Mouse (Mus musculus) gastrocnemius, postnatal 10 days (tissue): ENCODE data around the gene Pde11a. TPM values are rescaled to one million over a fixed set of nuclear protein-coding genes. Genes with fewer than 3 reads are reported as not detected.

Source experiments
- DNase-seq: peaks from one replicate; pipeline ENCODE4 v3.0.0; 2021; ENCODE audit warnings: mixed read lengths
- total RNA-seq, 2 experiments: library from RNA; stranded (reverse); gene quantifications; 2 replicates each; pipeline ENCODE4 v1.2.3; 2021

The Pde11a gene
- total RNA-seq, 2 experiments from 2014 or later, result 0.18 to 0.19 TPM

DNA sequence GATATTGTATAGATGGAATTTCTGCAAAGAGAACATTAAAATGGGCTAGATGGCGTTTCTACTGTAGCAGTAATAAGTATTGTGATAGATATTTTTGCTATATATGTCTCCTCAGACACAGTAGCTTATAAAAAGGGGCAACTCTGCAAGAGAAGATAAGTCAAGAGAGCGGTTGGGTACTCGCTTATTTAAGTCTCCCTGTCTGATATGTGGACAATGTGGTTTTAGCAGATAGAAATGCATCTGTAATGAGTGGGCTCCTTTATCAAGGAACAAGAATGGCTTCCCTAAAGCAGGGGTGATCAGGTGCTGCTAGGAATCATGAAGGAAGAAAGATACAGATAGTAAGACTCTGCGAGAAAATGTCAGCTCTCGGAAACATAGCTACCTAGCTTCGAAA, 18.2 kb downstream of the Pde11a start:
- DNase-seq, result no peak

DNA sequence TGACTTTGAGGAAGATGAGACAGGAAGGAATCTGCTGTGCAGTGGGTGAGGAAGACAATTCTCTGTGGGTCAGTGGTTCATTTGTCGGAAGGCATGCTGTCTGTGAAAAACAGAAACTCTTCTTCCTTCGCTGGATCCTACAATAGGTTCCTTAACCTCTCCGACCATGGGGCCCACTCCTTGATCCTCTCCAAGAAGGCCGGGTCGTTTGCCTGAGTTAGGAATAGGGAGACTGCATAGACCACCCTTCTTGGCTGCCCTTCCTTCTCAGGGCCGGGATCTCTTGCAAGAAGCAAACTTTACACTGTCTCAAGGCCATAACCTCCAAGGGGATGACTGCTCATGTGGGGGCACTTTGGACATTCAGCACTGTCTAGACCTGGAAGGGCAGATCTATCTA, 19.3 kb downstream of the Pde11a start:
- no peak for DNase-seq

DNA sequence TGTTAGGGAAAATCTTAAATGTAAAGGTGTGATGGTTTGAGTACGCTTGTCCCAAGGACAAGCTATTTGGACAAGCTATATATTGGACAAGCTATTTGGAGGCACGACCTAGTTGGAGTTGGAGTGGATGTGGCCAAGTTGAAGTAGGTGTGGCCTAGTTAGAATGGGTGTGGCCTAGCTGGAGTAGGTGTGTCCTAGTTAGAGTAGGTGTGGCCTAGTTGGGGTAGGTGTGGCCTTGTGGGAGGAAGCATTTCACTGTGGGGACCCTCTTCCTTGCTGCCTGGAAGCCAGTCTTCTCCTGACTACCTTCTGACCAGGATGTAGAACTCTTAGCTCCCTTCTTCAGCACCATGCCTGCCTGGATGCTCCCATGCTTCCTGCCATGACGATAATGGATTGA, 50.9 kb downstream of the Pde11a start:
- DNase-seq, result no peak

- no peak for DNase-seq
Observed at GRCm38 (mm10) chr2:76286288-76286740, 52.3 kb downstream of the Pde11a start.

DNA sequence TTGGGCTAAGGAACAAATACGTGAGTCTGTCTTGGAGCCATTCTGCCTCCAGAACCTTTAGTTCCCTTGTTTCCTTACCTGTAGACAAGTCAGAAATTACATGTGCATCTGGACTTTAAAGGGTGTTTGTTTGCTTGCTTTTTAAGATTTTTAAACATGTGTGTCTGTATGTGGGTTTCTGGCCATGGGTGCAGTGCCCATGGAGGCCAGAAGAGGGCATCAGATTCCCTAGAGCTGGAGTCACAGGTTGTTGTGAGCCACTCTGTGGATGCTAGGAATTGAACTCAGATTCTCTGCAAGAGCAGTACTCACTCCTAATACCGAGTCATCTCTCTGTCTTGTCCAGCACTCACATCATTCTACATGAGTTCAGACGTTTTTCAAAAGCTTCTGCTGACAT, 53.4 kb downstream of the Pde11a start:
- no peak for DNase-seq

- DNase-seq, result peak; percentile 25
Observed at GRCm38 (mm10) chr2:76283378-76284132, 55.0 kb downstream of the Pde11a start.

DNA sequence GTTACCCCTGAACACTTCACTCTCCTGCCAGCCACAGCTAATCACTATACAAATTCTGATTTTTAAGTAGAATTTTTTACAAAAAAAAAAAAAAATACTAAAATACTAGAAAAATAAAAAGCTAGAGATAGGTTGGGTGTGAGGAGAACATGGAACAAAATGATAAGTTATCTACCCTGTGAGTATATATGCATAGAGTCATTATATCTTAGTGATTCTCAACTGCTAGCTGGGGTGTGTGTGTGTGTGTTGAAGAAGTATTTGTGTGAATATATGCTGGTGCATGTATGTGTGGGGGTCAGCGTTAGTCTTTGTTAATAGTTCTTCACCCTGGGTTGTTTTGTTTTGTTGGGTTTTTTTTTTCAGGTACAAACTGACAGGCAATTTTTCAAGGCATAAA, 69.1 kb downstream of the Pde11a start:
- DNase-seq, result no peak

GRCm38 (mm10) chr2:76267335-76267734, 71.2 kb downstream of the Pde11a start:
- no peak for DNase-seq

- DNase-seq, result no peak
Observed at GRCm38 (mm10) chr2:76266622-76267021, 72.0 kb downstream of the Pde11a start.

DNA sequence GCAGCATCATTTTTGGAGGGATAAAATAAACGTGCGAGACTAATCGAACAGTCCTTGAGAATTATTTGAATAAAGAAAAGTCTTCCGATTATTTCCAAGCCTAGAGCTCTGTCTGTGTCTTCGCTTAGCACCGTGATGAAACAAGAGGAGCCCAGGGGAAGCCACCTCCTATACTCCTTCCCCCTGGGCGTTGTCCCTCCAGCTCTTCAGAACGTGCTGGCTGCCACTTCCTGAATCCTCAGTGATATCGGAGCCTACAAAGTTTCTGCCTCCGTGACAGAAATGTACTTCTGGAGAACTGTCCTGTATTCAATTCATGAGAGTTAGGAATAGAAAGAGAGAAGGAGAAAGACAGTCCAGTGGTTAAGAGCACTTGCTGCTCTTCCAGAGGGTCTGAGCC, 74.3 kb downstream of the Pde11a start:
- no peak for DNase-seq

GRCm38 (mm10) chr2:76262661-76263060, 75.9 kb downstream of the Pde11a start:
- no peak for DNase-seq

GRCm38 (mm10) chr2:76254833-76255232, 83.7 kb downstream of the Pde11a start:
- peak; percentile 60 for DNase-seq

DNA sequence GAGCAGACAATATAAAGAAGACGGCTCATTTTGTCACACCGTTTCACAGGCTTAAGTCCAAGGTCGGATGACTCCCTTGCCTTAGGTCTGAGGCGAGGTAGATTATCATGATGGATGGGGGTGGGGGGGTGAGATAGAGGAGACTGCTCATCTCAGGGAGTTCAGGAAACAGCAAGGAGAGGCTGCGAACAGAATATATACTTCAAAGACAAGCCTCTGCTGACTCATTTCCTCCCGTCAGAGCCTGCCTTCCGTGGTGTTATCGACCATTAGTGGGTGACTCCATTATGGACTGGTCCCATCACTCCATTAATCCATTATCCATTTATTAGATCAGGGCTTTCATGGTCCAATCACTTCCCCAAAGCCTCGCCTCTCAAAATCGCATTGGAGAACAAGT, 87.2 kb downstream of the Pde11a start:
- no peak for DNase-seq

DNA sequence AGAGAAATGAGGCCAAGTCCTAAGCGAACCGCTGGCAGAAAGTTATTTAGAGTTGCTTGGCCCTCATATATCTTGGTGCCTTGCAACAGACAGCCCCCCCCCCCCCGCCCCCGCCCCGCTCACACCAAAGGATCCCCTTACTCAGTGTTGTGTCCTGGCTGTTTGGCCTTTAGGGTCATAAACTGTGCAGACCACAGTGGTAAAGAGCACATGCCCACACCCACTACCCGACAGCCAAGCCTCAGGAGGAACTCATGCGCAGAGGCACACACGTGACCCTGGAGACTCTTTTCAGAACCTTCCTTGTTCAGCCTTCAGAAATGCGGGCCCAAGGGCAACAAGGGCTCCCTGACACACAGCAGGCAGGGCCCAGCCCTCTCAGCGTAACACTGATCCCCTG, 90.3 kb downstream of the Pde11a start:
- no peak for DNase-seq

GRCm38 (mm10) chr2:76239175-76239574, 99.4 kb downstream of the Pde11a start:
- no peak for DNase-seq

GRCm38 (mm10) chr2:76238496-76238895, 100.1 kb downstream of the Pde11a start:
- no peak for DNase-seq

- no peak for DNase-seq
Observed at GRCm38 (mm10) chr2:76237638-76238420, 100.7 kb downstream of the Pde11a start.

GRCm38 (mm10) chr2:76220364-76221108, 118.0 kb downstream of the Pde11a start:
- no peak for DNase-seq

- DNase-seq, result no peak
Observed at GRCm38 (mm10) chr2:76219540-76219939, 119.0 kb downstream of the Pde11a start.

GRCm38 (mm10) chr2:76216146-76216545, 122.4 kb downstream of the Pde11a start:
- peak; percentile 43 for DNase-seq

- no peak for DNase-seq
Observed at GRCm38 (mm10) chr2:76215219-76215618, 123.4 kb downstream of the Pde11a start.

DNA sequence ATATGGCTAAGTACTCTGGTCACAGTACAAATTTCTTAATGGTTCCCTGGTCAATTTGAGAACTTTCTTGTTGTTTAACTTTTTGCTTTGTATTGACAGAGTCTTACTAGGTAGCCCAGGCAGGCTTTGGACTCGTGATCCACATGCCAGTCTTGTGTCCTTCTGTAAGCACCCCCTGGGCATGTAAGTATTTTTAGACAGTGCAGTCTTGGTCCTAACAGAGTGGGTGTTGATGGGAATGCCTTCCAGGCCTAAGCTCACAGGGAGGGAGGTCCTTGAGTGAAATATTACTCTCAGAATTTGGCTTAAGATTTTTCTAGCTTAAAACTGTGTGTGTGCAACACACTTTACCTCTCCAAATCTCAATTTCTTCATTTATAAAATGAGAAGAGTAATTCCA, 153.4 kb downstream of the Pde11a start:
- no peak for DNase-seq

- DNase-seq, result no peak
Observed at GRCm38 (mm10) chr2:76162822-76163221, 175.8 kb downstream of the Pde11a start.
